Mouse (Mus musculus): Measurements from ENCODE around the gene Sptbn4. TPM values are rescaled to one million over a fixed set of nuclear protein-coding genes. Genes with fewer than 3 reads are reported as not detected.

Gene Sptbn4
- polyA plus RNA-seq, 2 experiments = 0.06 TPM

DNA sequence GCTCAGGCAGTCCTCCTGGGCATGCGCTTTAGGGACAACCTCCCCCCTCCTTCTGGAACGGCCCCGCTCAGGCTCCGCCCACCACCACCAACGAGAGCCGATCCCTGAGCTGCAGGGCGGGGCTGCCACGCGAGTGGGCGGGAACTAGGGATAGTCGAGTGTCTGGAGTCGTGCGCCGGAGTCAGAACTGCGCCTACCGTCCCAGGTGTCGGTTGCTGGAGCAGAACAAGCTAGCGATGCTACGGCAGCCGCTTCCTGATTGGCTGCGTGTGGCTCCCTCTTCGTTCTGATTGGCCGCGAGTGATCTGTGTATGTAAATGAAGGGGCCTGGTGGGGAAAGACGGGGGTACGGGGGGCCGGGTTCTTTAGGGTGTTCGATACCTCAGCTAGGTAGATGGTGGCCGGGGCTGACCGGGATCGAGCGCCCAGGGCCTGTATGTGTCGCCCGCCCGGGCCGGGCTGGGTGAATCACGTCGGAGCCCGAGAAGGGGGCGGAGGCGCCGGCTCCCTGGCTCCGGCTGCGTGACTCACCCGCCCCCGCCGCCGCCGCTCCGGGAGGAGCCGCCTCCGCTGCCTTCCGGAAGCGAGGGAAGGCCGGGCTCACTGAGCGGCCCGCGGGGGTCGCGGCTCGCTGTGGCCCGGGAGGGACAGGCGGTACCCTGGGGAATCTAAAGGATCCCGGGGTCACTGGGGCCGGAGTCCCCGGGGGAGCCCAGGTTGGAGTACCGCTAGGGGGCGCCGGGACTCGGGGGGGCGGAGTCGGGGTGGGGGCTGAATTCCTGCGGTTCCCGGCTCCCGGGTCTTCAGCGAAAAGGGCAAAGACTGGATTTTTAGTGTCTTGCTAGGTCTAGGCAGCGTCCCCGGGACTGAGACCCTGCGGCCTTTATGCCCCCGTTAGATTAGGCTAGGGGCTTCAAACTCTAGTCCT, 39.5 kb upstream of the Sptbn4 start, which contains the start of gene Sertad1:
Gene Sertad1 (plus strand): TSS at position 141 of the 928 bp plus-strand sequence.
- TF ChIP-seq EP300 (IDR thresholded peaks at IDR 0.05; ENCODE audit: low read depth) (no peak), CTCF (IDR thresholded peaks at IDR 0.05; ENCODE audit: low read depth) (peak; percentile 75)
- Histone ChIP-seq H3K9ac (replicated peaks) (peak within 1 kb of the TSS; percentile 73), H3K27me3 (ENCODE audit: control insufficient read depth, insufficient read depth, low read length) (no peaks in the 10 kb centered on the region), H3K36me3 (replicated peaks; ENCODE audit: control insufficient read depth, insufficient read depth, low read depth) (peaks cover 14% of the 10 kb centered on the region), H3K4me3 (ENCODE audit: insufficient read depth in 1 of 2, low read depth in 2 of 2, low read length in 2 of 2) (peak within 1 kb of the TSS; percentile 65 to 91), H3K27ac (peak within 1 kb of the TSS; percentile 82), H3K4me1 (replicated peaks; ENCODE audit: control insufficient read depth in 2 of 2, insufficient read depth in 2 of 2, low read length in 1 of 2) (peaks cover 45 to 52% of the 10 kb centered on the region in 2 experiments), H3K9me3 (ENCODE audit: control insufficient read depth, low read length) (no peaks in the 10 kb centered on the region), H3K4me2 (ENCODE audit: low read depth) (peak within 1 kb of the TSS; percentile 75)
- DNase-seq (ENCODE audit: low read depth in 3 of 3, low spot score in 3 of 3) = peak; percentile 98 to 99 (median 98)
- peak; percentile 79 for ATAC-seq (ENCODE audit: insufficient read depth)
- WGBS (ENCODE audit: insufficient replicate concordance) = under 1% methylated on average over 79 of the region's 80 CpGs

- Histone ChIP-seq H3K4me3 (ENCODE audit: insufficient read depth in 1 of 2, low read depth in 2 of 2, low read length in 2 of 2) (peak overlapping the region; percentile 65 to 74), H3K9ac (replicated peaks) (peak overlapping the region; percentile 68), H3K4me2 (ENCODE audit: low read depth) (peak overlapping the region; percentile 75), H3K36me3 (replicated peaks; ENCODE audit: control insufficient read depth, insufficient read depth, low read depth) (peaks cover 14% of the 10 kb centered on the region), H3K27ac (peak overlapping the region; percentile 82), H3K9me3 (ENCODE audit: control insufficient read depth, low read length) (no peaks in the 10 kb centered on the region), H3K4me1 (replicated peaks; ENCODE audit: control insufficient read depth in 2 of 2, insufficient read depth in 2 of 2, low read length in 1 of 2) (peaks cover 40 to 49% of the 10 kb centered on the region in 2 experiments), H3K27me3 (ENCODE audit: control insufficient read depth, insufficient read depth, low read length) (no peaks in the 10 kb centered on the region)
- WGBS (ENCODE audit: insufficient replicate concordance) = 1% methylated on average over 13 of the region's 13 CpGs
- TF ChIP-seq CTCF (IDR thresholded peaks at IDR 0.05; ENCODE audit: low read depth) = no peak
- TF ChIP-seq EP300 (IDR thresholded peaks at IDR 0.05; ENCODE audit: low read depth) = no peak
- ATAC-seq (ENCODE audit: insufficient read depth) (peak; percentile 1; the same call in 1 of the 2 replicates), DNase-seq (ENCODE audit: low read depth in 3 of 3, low spot score in 3 of 3) (peak in 2 of 3 experiments; percentile 52 to 58)
Measured at GRCm38 (mm10) chr7:27486102-27486769, 38.8 kb upstream of the Sptbn4 start.

- Histone ChIP-seq H3K4me3 (ENCODE audit: insufficient read depth in 1 of 2, low read depth in 2 of 2, low read length in 2 of 2) (no peak overlapping the region), H3K27ac (no peak overlapping the region), H3K4me2 (ENCODE audit: low read depth) (no peak overlapping the region), H3K27me3 (ENCODE audit: control insufficient read depth, insufficient read depth, low read length) (no peaks in the 10 kb centered on the region), H3K9me3 (ENCODE audit: control insufficient read depth, low read length) (no peaks in the 10 kb centered on the region), H3K4me1 (replicated peaks; ENCODE audit: control insufficient read depth in 2 of 2, insufficient read depth in 2 of 2, low read length in 1 of 2) (peaks cover 46 to 58% of the 10 kb centered on the region in 2 experiments), H3K9ac (replicated peaks) (no peak overlapping the region), H3K36me3 (replicated peaks; ENCODE audit: control insufficient read depth, insufficient read depth, low read depth) (peaks cover under 1% of the 10 kb centered on the region)
- TF ChIP-seq CTCF (IDR thresholded peaks at IDR 0.05; ENCODE audit: low read depth) (no peak), EP300 (IDR thresholded peaks at IDR 0.05; ENCODE audit: low read depth) (no peak)
- ATAC-seq (ENCODE audit: insufficient read depth) = no peak
- 71% methylated on average over 4 of the region's 4 CpGs for WGBS (ENCODE audit: insufficient replicate concordance)
- no peak for DNase-seq (ENCODE audit: low read depth in 3 of 3, low spot score in 3 of 3)
Measured at GRCm38 (mm10) chr7:27483860-27484259, 36.4 kb upstream of the Sptbn4 start.

GRCm38 (mm10) chr7:27481627-27481969, 34.1 kb upstream of the Sptbn4 start:
- H3K27ac ChIP-seq = peak overlapping the region; percentile 95
- peaks cover 46 to 59% of the 10 kb centered on the region in 2 experiments for H3K4me1 ChIP-seq (replicated peaks; ENCODE audit: control insufficient read depth in 2 of 2, insufficient read depth in 2 of 2, low read length in 1 of 2)
- peak; percentile 95 for ATAC-seq (ENCODE audit: insufficient read depth)
- no peak for TF ChIP-seq CTCF (IDR thresholded peaks at IDR 0.05; ENCODE audit: low read depth)
- TF ChIP-seq EP300 (IDR thresholded peaks at IDR 0.05; ENCODE audit: low read depth) = no peak
- H3K27me3 ChIP-seq (ENCODE audit: control insufficient read depth, insufficient read depth, low read length) = no peaks in the 10 kb centered on the region
- WGBS (ENCODE audit: insufficient replicate concordance) = 0% methylated on average over 10 of the region's 12 CpGs
- peak overlapping the region; percentile 92 for H3K4me2 ChIP-seq (ENCODE audit: low read depth)
- H3K9me3 ChIP-seq (ENCODE audit: control insufficient read depth, low read length) = no peaks in the 10 kb centered on the region
- H3K9ac ChIP-seq (replicated peaks) = peak overlapping the region; percentile 81
- peak; percentile 79 to 82 (median 80) for DNase-seq (ENCODE audit: low read depth in 3 of 3, low spot score in 3 of 3)
- H3K4me3 ChIP-seq (ENCODE audit: insufficient read depth in 1 of 2, low read depth in 2 of 2, low read length in 2 of 2) = peak overlapping the region; percentile 35 to 55
- H3K36me3 ChIP-seq (replicated peaks; ENCODE audit: control insufficient read depth, insufficient read depth, low read depth) = peaks cover 11% of the 10 kb centered on the region
